ENCODE assay signal across 29 mouse cellular contexts in genomic region chr9:92226795-92227194, GRCm38 (mm10). TPM values are rescaled to one million over a fixed set of nuclear protein-coding genes. Genes with fewer than 3 reads are reported as not detected.
DNase-seq lines count a peak whose midpoint lies in the region; ATAC-seq and TF ChIP-seq lines count a peak whose summit lies in the region.
"Had no signal": no experiment of that assay in that cellular context is flagged by ENCODE, and none has a peak within 500 bp of the region (broad histone marks: within the 10 kb centered on the region; RNA-seq: fewer than 3 reads in every experiment).

No protein-coding gene starts in this region.

- peaks cover 8% of the 10 kb centered on the region for H3K36me3 ChIP-seq in heart, adult 2 months (ENCODE audit: control insufficient read depth, insufficient read depth, low read length)
- H3K36me3 ChIP-seq in MEL (ENCODE audit: control insufficient read depth in 1 of 2, insufficient read depth in 2 of 2, low read length in 2 of 2): peaks cover 0 to 19% of the 10 kb centered on the region in 2 experiments; a peak in 2 of 4 replicates
- H3K36me3 ChIP-seq in hindbrain, embryonic 10.5 days: no peaks in the 10 kb centered on the region
- H3K36me3 ChIP-seq: embryonic facial prominence, embryonic 13.5 days; embryonic facial prominence, embryonic 15.5 days; forebrain, embryonic 10.5 days; forebrain, embryonic 12.5 days had no signal

- peak overlapping the region; percentile 86 for H3K27ac ChIP-seq in heart, adult 2 months
- peak overlapping the region; percentile 65; the same call in 1 of the 2 replicates for H3K27ac ChIP-seq in MEL (ENCODE audit: control insufficient read depth, low read depth, low read length)
- no peak overlapping the region for H3K27ac ChIP-seq in hindbrain, embryonic 10.5 days
- H3K27ac ChIP-seq: embryonic facial prominence, embryonic 13.5 days; embryonic facial prominence, embryonic 15.5 days; forebrain, embryonic 10.5 days; forebrain, embryonic 12.5 days had no signal

- H3K9me3 ChIP-seq in MEL (replicated peaks; ENCODE audit: insufficient read depth, low read length): no peaks in the 10 kb centered on the region
- H3K9me3 ChIP-seq in hindbrain, embryonic 10.5 days: no peaks in the 10 kb centered on the region
- H3K9me3 ChIP-seq: embryonic facial prominence, embryonic 13.5 days; embryonic facial prominence, embryonic 15.5 days; forebrain, embryonic 10.5 days; forebrain, embryonic 12.5 days had no signal

- H3K9ac ChIP-seq in heart, adult 2 months (ENCODE audit: low read depth, low read length): no peak overlapping the region
- no peak overlapping the region for H3K9ac ChIP-seq in MEL (ENCODE audit: control insufficient read depth, low read depth, low read length, poor library complexity, severe bottlenecking)
- H3K9ac ChIP-seq: embryonic facial prominence, embryonic 13.5 days; embryonic facial prominence, embryonic 15.5 days; forebrain, embryonic 12.5 days had no signal

- WGBS in heart, adult 2 months: 74% methylated on average over 3 of the region's 3 CpGs
- WGBS in hindbrain, embryonic 10.5 days: 84% methylated on average over 3 of the region's 3 CpGs

- ATAC-seq in common myeloid progenitor, adult 5-6 weeks (replicated peaks; ENCODE audit: low read depth, poor library complexity, severe bottlenecking): peak; percentile 79
- ATAC-seq in megakaryocyte-erythroid progenitor cell, adult 5-6 weeks (replicated peaks; ENCODE audit: low FRiP score, low TSS enrichment, poor library complexity, severe bottlenecking): peak; percentile 90
- ATAC-seq: activated CD4-positive, CD25-positive, alpha-beta regulatory T cell, adult 4 months; forebrain, embryonic 14.5 days; forebrain, embryonic 16.5 days had no signal

- no peaks in the 10 kb centered on the region for H3K27me3 ChIP-seq in heart, adult 2 months (ENCODE audit: control insufficient read depth, insufficient read depth, low read length)
- H3K27me3 ChIP-seq in MEL (ENCODE audit: control insufficient read depth in 1 of 2, insufficient read depth in 2 of 2, low read length in 2 of 2): no peaks in the 10 kb centered on the region
- no peaks in the 10 kb centered on the region for H3K27me3 ChIP-seq in hindbrain, embryonic 10.5 days (ENCODE audit: insufficient read depth, poor library complexity, severe bottlenecking)
- H3K27me3 ChIP-seq: embryonic facial prominence, embryonic 13.5 days; embryonic facial prominence, embryonic 15.5 days; forebrain, embryonic 12.5 days; Patski had no signal

- DNase-seq in heart, adult 2 months: no peak
- DNase-seq in heart, postnatal 4 days: no peak
- DNase-seq in MEL (ENCODE audit: low read depth, low spot score): peak; percentile 54
- DNase-seq in hindbrain, embryonic 10.5 days (ENCODE audit: low spot score): no peak
- DNase-seq in frontal cortex, postnatal 10 days (ENCODE audit: low spot score in 2 of 2): no peak
- DNase-seq: adrenal gland, adult 8-10 months; adrenal gland, postnatal 14 days; adrenal gland, postnatal 36 days; cerebellum, adult 11-12 months; cerebellum, adult 2 months; cerebellum, adult 9-10 months; cerebellum, postnatal 10 days; cerebellum, postnatal 25 days; embryo, embryonic 11 days had no signal

- H3K4me1 ChIP-seq in heart, adult 2 months (ENCODE audit: control insufficient read depth, insufficient read depth, low read length): peaks cover 6% of the 10 kb centered on the region
- peaks cover 4 to 18% of the 10 kb centered on the region in 2 experiments for H3K4me1 ChIP-seq in MEL (ENCODE audit: control insufficient read depth in 1 of 2, insufficient read depth in 2 of 2, low read length in 2 of 2)
- H3K4me1 ChIP-seq in hindbrain, embryonic 10.5 days (replicated peaks): no peaks in the 10 kb centered on the region
- H3K4me1 ChIP-seq: embryonic facial prominence, embryonic 13.5 days; embryonic facial prominence, embryonic 15.5 days; forebrain, embryonic 10.5 days; forebrain, embryonic 12.5 days had no signal

- intact Hi-C loops in heart, adult 2 months (cut with DNase I): no loop called here

- no peaks in the 10 kb centered on the region for H3K79me2 ChIP-seq in heart, adult 2 months (replicated peaks; ENCODE audit: control insufficient read depth, insufficient read depth, low read length)
- no peaks in the 10 kb centered on the region for H3K79me2 ChIP-seq in MEL (ENCODE audit: control insufficient read depth, insufficient read depth, low read length, poor library complexity)

- no peak for TF ChIP-seq RAD21 in MEL (IDR thresholded peaks at IDR 0.05; ENCODE audit: low read depth, low read length)

- no peak for TF ChIP-seq CTCF in heart, adult 2 months (IDR thresholded peaks at IDR 0.05)
- TF ChIP-seq CTCF in MEL (IDR thresholded peaks at IDR 0.05 in 2 of 3, conservative IDR thresholded peaks at IDR 0.05 in 1 of 3; ENCODE audit: control insufficient read depth in 1 of 3, insufficient read depth in 1 of 3, low read depth in 2 of 3, low read length in 3 of 3, poor library complexity in 1 of 3, severe bottlenecking in 1 of 3): no peak

- H3K4me3 ChIP-seq in heart, adult 2 months: peak overlapping the region; percentile 18
- H3K4me3 ChIP-seq in MEL (ENCODE audit: control insufficient read depth in 1 of 2, insufficient read depth in 1 of 2, low read depth in 2 of 2, low read length in 2 of 2): 0 out of 4 replicates have a peak overlapping the region, but pooled peaks of 1 of the 2 experiments have one; percentile 32
- no peak overlapping the region for H3K4me3 ChIP-seq in hindbrain, embryonic 10.5 days
- H3K4me3 ChIP-seq: embryonic facial prominence, embryonic 13.5 days; embryonic facial prominence, embryonic 15.5 days; erythroblast, embryonic 14.5 days; forebrain, embryonic 10.5 days; forebrain, embryonic 12.5 days had no signal

- no peak for TF ChIP-seq POLR2A in heart, adult 2 months (IDR thresholded peaks at IDR 0.05; ENCODE audit: insufficient read depth, low read depth, low read length)
- no peak for TF ChIP-seq POLR2A in MEL (IDR thresholded peaks at IDR 0.05; ENCODE audit: control insufficient read depth in 1 of 2, insufficient read depth in 1 of 2, low read depth in 1 of 2, low read length in 2 of 2, poor library complexity in 1 of 2)

- TF ChIP-seq EP300 in heart, adult 2 months (IDR thresholded peaks at IDR 0.05; ENCODE audit: insufficient read depth, low read depth, low read length): no peak
- peak; percentile 40 to 87; a peak in 3 of 4 replicates for TF ChIP-seq EP300 in MEL (IDR thresholded peaks at IDR 0.05; ENCODE audit: low read depth in 1 of 2, low read length in 2 of 2)

TF ChIP-seq in MEL, 35 proteins besides CTCF, POLR2A, EP300 and RAD21 (continues in another document):
- TF ChIP-seq SMC3 (IDR thresholded peaks at IDR 0.05; ENCODE audit: low read depth, low read length) (no peak), TAL1 (IDR thresholded peaks at IDR 0.05; ENCODE audit: low read length) (no peak), MYB (IDR thresholded peaks at IDR 0.05; ENCODE audit: low read depth, low read length) (peak; percentile 58; the same call in 1 of the 2 replicates), GATA1 (IDR thresholded peaks at IDR 0.05; ENCODE audit: low read depth, low read length) (peak; percentile 60), TCF12 (IDR thresholded peaks at IDR 0.05; ENCODE audit: low read depth, low read length) (peak; percentile 46), HCFC1 (IDR thresholded peaks at IDR 0.05; ENCODE audit: low read depth, low read length) (no peak), E2F4 (IDR thresholded peaks at IDR 0.05; ENCODE audit: borderline replicate concordance, low read depth, low read length) (no peak), ZKSCAN1 (IDR thresholded peaks at IDR 0.05; ENCODE audit: low read depth, low read length) (no peak), TBP (IDR thresholded peaks at IDR 0.05; ENCODE audit: low read depth, low read length) (no peak), RCOR1 (IDR thresholded peaks at IDR 0.05; ENCODE audit: low read depth, low read length) (peak; percentile 50), POLR2AphosphoS2 (IDR thresholded peaks at IDR 0.05; ENCODE audit: low read length) (no peak), MXI1 (IDR thresholded peaks at IDR 0.05; ENCODE audit: low read depth, low read length) (no peak)

RNA-seq across cellular contexts. Expression of gene Plscr1, which starts 22.8 kb away (rescaled TPM):
- 10 to 100 TPM; 11.0 to 14.0 TPM for total RNA-seq in heart, adult 2 months (2021)
- polyA plus RNA-seq in heart, adult 2 months (2012; rRNA removed): 6.1 and 9.9 TPM in 2 replicates
- total RNA-seq in heart, postnatal 4 days (2021): 10 to 100 TPM; 15.2 TPM
- total RNA-seq in MEL (2012; rRNA removed): 5.5 and 7.3 TPM in 2 replicates
- 1 to 10 TPM in 1 of 2 experiments, not detected in 1; 9.5 TPM for polyA plus RNA-seq in MEL (2012; ENCODE audit: insufficient read depth in 1 of 2, insufficient read length in 2 of 2, low read depth in 1 of 2, low replicate concordance in 2 of 2, missing spikeins in 1 of 2)
- total RNA-seq in common myeloid progenitor, adult 5-6 weeks (2017): 35.0 and 68.7 TPM in 2 replicates
- total RNA-seq in megakaryocyte-erythroid progenitor cell, adult 5-6 weeks (2014; fragmentation: Nextera tagmentation): 79.8 and 102 TPM in 2 replicates
- 103 and 137 TPM in 2 replicates for total RNA-seq in megakaryocyte-erythroid progenitor cell, adult 5-6 weeks (2017)
- polyA plus RNA-seq in hindbrain, embryonic 10.5 days (2016; fragmentation: Nextera tagmentation; extraction: Ambion mirVana): 26.8 and 35.7 TPM in 2 replicates

RNA-seq across cellular contexts. Expression of gene Plscr5, which starts 34.1 kb away (rescaled TPM):
- not detected for total RNA-seq in heart, adult 2 months (2021)
- polyA plus RNA-seq in heart, adult 2 months (2012; rRNA removed): not detected in 2 replicates
- total RNA-seq in heart, postnatal 4 days (2021): not detected
- not detected in 2 replicates for total RNA-seq in MEL (2012; rRNA removed)
- not detected for polyA plus RNA-seq in MEL (2012; ENCODE audit: insufficient read depth in 1 of 2, insufficient read length in 2 of 2, low read depth in 1 of 2, low replicate concordance in 2 of 2, missing spikeins in 1 of 2)
- not detected in 2 replicates for total RNA-seq in common myeloid progenitor, adult 5-6 weeks (2017)
- total RNA-seq in megakaryocyte-erythroid progenitor cell, adult 5-6 weeks (2014; fragmentation: Nextera tagmentation): not detected in 2 replicates
- not detected in 2 replicates for total RNA-seq in megakaryocyte-erythroid progenitor cell, adult 5-6 weeks (2017)
- polyA plus RNA-seq in hindbrain, embryonic 10.5 days (2016; fragmentation: Nextera tagmentation; extraction: Ambion mirVana): not detected in 2 replicates
- total RNA-seq: adrenal gland, adult 18-20 months; adrenal gland, adult 8-10 months; adrenal gland, postnatal 14 days; adrenal gland, postnatal 36 days; ES-E14 had no signal
- polyA plus RNA-seq: activated CD4-positive, CD25-positive, alpha-beta regulatory T cell, adult 4 months; C2C12; embryonic facial prominence, embryonic 11.5 days; embryonic facial prominence, embryonic 13.5 days; embryonic facial prominence, embryonic 15.5 days; erythroblast, embryonic 14.5 days; forebrain, embryonic 10.5 days; forebrain, embryonic 12.5 days; Patski had no signal

RNA-seq across cellular contexts. Expression of gene Plscr2, which starts 48.6 kb away (rescaled TPM):
- 10 to 100 TPM; 25.1 to 27.1 TPM for total RNA-seq in heart, adult 2 months (2021)
- polyA plus RNA-seq in heart, adult 2 months (2012; rRNA removed): 12.1 and 21.0 TPM in 2 replicates
- total RNA-seq in heart, postnatal 4 days (2021): 10 to 100 TPM; 16.5 to 18.3 TPM
- total RNA-seq in MEL (2012; rRNA removed): 0.16 and 0.19 TPM in 2 replicates
- polyA plus RNA-seq in MEL (2012; ENCODE audit: insufficient read depth in 1 of 2, insufficient read length in 2 of 2, low read depth in 1 of 2, low replicate concordance in 2 of 2, missing spikeins in 1 of 2): under 1 TPM in 1 of 2 experiments, not detected in 1; 0.11 TPM
- 0.78 TPM in 1 of 2 replicates, not detected in the other for total RNA-seq in common myeloid progenitor, adult 5-6 weeks (2017)
- total RNA-seq in megakaryocyte-erythroid progenitor cell, adult 5-6 weeks (2014; fragmentation: Nextera tagmentation): 0.48 TPM in 1 of 2 replicates, not detected in the other
- 3.4 and 3.9 TPM in 2 replicates for total RNA-seq in megakaryocyte-erythroid progenitor cell, adult 5-6 weeks (2017)
- polyA plus RNA-seq in hindbrain, embryonic 10.5 days (2016; fragmentation: Nextera tagmentation; extraction: Ambion mirVana): 0.17 and 0.77 TPM in 2 replicates
- polyA plus RNA-seq: activated CD4-positive, CD25-positive, alpha-beta regulatory T cell, adult 4 months; erythroblast, embryonic 14.5 days had no signal
